9 mouse cellular contexts compared by ENCODE assay signal in genomic region chr10:67644280-67644679, GRCm38 (mm10).
DNase-seq lines count a peak whose midpoint lies in the region; ATAC-seq and TF ChIP-seq lines count a peak whose summit lies in the region.
"Had no signal": no experiment of that assay in that cellular context is flagged by ENCODE, and none has a peak within 500 bp of the region (broad histone marks: within the 10 kb centered on the region; RNA-seq: fewer than 3 reads in every experiment).

No protein-coding gene starts in this region.

- ATAC-seq in stomach, postnatal 0 days (ENCODE audit: low FRiP score, low TSS enrichment): no peak

- no peaks in the 10 kb centered on the region for H3K4me1 ChIP-seq in stomach, postnatal 0 days (replicated peaks; ENCODE audit: control insufficient read depth, insufficient read depth)
- H3K4me1 ChIP-seq in limb, embryonic 10.5 days: peaks cover 25% of the 10 kb centered on the region

- H3K9me3 ChIP-seq in stomach, postnatal 0 days (ENCODE audit: control insufficient read depth, low read length): no peaks in the 10 kb centered on the region
- no peaks in the 10 kb centered on the region for H3K9me3 ChIP-seq in limb, embryonic 10.5 days (replicated peaks)

- intact Hi-C loops in gastrocnemius, adult 2 months (cut with DNase I): no loop called here
- intact Hi-C loops in heart, postnatal 25 days (cut with DNase I): no loop called here

- no peak overlapping the region for H3K9ac ChIP-seq in stomach, postnatal 0 days (ENCODE audit: low read length)

- no peak for DNase-seq in gastrocnemius, adult 2 months
- DNase-seq in gastrocnemius, postnatal 10 days: no peak
- DNase-seq in NIH3T3 (ENCODE audit: low read depth): peak; percentile 81
- peak; percentile 16 for DNase-seq in heart, postnatal 25 days (ENCODE audit: low spot score)
- peak; percentile 69 for DNase-seq in naive thymus-derived CD4-positive, alpha-beta T cell, adult 2 months (ENCODE audit: low read depth)
- DNase-seq in stomach, postnatal 0 days (ENCODE audit: low spot score): no peak
- DNase-seq in limb, embryonic 10.5 days (ENCODE audit: low spot score): no peak
- DNase-seq in left cerebral cortex, adult 8-10 months (ENCODE audit: low spot score in 2 of 2): no peak

- no peak for TF ChIP-seq EP300 in stomach, postnatal 0 days (optimal IDR thresholded peaks at IDR 0.05)

- 22% methylated on average over 1 of the region's 1 CpGs for WGBS in stomach, postnatal 0 days
- 51% methylated on average over 1 of the region's 1 CpGs for WGBS in limb, embryonic 10.5 days

- no peaks in the 10 kb centered on the region for H3K27me3 ChIP-seq in stomach, postnatal 0 days (ENCODE audit: control insufficient read depth, insufficient read depth, low read length)
- H3K27me3 ChIP-seq in limb, embryonic 10.5 days (ENCODE audit: low read depth, poor library complexity, severe bottlenecking): peaks cover 6% of the 10 kb centered on the region; the same call in 1 of the 2 replicates

- TF ChIP-seq CTCF in gastrocnemius, adult 2 months (IDR thresholded peaks at IDR 0.05): no peak
- TF ChIP-seq CTCF in stomach, postnatal 0 days (IDR thresholded peaks at IDR 0.05; ENCODE audit: low read depth): no peak

- no peak overlapping the region for H3K4me3 ChIP-seq in gastrocnemius, adult 2 months
- H3K4me3 ChIP-seq in stomach, postnatal 0 days (ENCODE audit: low read depth, low read length): no peak overlapping the region
- no peak overlapping the region for H3K4me3 ChIP-seq in limb, embryonic 10.5 days

- no peaks in the 10 kb centered on the region for H3K36me3 ChIP-seq in stomach, postnatal 0 days (ENCODE audit: control insufficient read depth, insufficient read depth, low read length)
- no peaks in the 10 kb centered on the region for H3K36me3 ChIP-seq in limb, embryonic 10.5 days
- H3K36me3 ChIP-seq: G1E had no signal

- peak overlapping the region; percentile 40 for H3K27ac ChIP-seq in gastrocnemius, adult 2 months
- no peak overlapping the region for H3K27ac ChIP-seq in stomach, postnatal 0 days (replicated peaks)
- no peak overlapping the region for H3K27ac ChIP-seq in limb, embryonic 10.5 days

- no peak overlapping the region for H3K4me2 ChIP-seq in stomach, postnatal 0 days (replicated peaks; ENCODE audit: low read depth)

Comparison
In these comparisons a context has a peak if more than half of its experiments do, and no peak if none do; other contexts are left out.
1. DNase-seq: peak in NIH3T3 (single experiment), heart, postnatal 25 days (single experiment) and naive thymus-derived CD4-positive, alpha-beta T cell, adult 2 months (single experiment); none in gastrocnemius, adult 2 months (single experiment), gastrocnemius, postnatal 10 days (single experiment), stomach, postnatal 0 days (single experiment), limb, embryonic 10.5 days (single experiment) and left cerebral cortex, adult 8-10 months (0 of 2).